Mouse (Mus musculus) macrophage (primary cell): Measurements from ENCODE around the gene Stn1. TPM values are rescaled to one million over a fixed set of nuclear protein-coding genes. Genes with fewer than 3 reads are reported as not detected.
"Not testable (repeated sequence)": the region's sequence is repeated elsewhere in the genome, so short reads cannot be mapped to it uniquely, and the experiment has no call there.

Experiments used
- H3K27ac ChIP-seq: fragments of 350-480 bp; formaldehyde crosslinking; 2 replicates; pipeline ENCODE4 v1.9.0; 2021
- H3K36me3 ChIP-seq: fragments of 350-480 bp; formaldehyde crosslinking; 2 replicates; pipeline ENCODE4 v1.9.0; 2021; ENCODE audit errors: inconsistent target
- H3K4me3 ChIP-seq: fragments of 350-480 bp; formaldehyde crosslinking; 2 replicates; pipeline ENCODE4 v1.9.0; 2021; ENCODE audit errors: inconsistent target
- H3K79me2 ChIP-seq: fragments of 350-480 bp; formaldehyde crosslinking; 2 replicates; pipeline ENCODE4 v1.9.0; 2021; ENCODE audit errors: inconsistent target
- WGBS: methylation state at CpG from one replicate; pipeline ENCODE4 v1.1.7; 2026; ENCODE audit warnings: inconsistent platforms; ENCODE audit not compliant: missing documents; 5-methylcytosine and 5-hydroxymethylcytosine counted together
- polyA plus RNA-seq: library from polyadenylated mRNA; stranded (reverse); fragments of 250-400 nt; gene quantifications from 3 replicates; pipeline ENCODE4 v1.2.4, GENCODE M21; 2018; ENCODE audit warnings: inconsistent platforms
- total RNA-seq, 78 experiments: library from RNA; depleted of rRNA; stranded (reverse); fragments of 250-400 nt; gene quantifications; 1 replicate in 9 of 78; 2 replicates in 24 of 78; 3 replicates in 43 of 78; 4 replicates in 2 of 78; pipeline ENCODE4 v1.2.4; 2018; ENCODE audit warnings: inconsistent platforms in 56 of 78

Gene Stn1
- 10 to 100 TPM in 25 of 26 experiments, 1 to 10 TPM in 1; 7.3 to 45.3 (median 21.4) TPM for total RNA-seq (2018; cell fraction: chromatin; rRNA removed)
- total RNA-seq (2018; cell fraction: cytosol; rRNA removed): 10 to 100 TPM in 25 of 26 experiments, 1 to 10 TPM in 1; 9.8 to 18.2 (median 15.1) TPM
- total RNA-seq (2018; cell fraction: nucleus; rRNA removed): 10 to 100 TPM in 24 of 26 experiments, 1 to 10 TPM in 2; 5.8 to 45.3 (median 18.7) TPM
- 11.7 to 18.7 TPM (median 18.2 TPM) in 3 replicates for polyA plus RNA-seq

GRCm38 (mm10) chr19:47537300-47537792, at the start of gene Stn1:
Gene Stn1, minus strand, starts transcription at chr19:47537507.
- H3K27ac ChIP-seq: peak within 1 kb of the TSS; percentile 82
- WGBS: 19% methylated on average over 10 of the region's 10 CpGs
- peak within 1 kb of the TSS; percentile 52 for H3K4me3 ChIP-seq
- no peaks in the 10 kb centered on the region for H3K36me3 ChIP-seq
- no peaks in the 10 kb centered on the region for H3K79me2 ChIP-seq

DNA sequence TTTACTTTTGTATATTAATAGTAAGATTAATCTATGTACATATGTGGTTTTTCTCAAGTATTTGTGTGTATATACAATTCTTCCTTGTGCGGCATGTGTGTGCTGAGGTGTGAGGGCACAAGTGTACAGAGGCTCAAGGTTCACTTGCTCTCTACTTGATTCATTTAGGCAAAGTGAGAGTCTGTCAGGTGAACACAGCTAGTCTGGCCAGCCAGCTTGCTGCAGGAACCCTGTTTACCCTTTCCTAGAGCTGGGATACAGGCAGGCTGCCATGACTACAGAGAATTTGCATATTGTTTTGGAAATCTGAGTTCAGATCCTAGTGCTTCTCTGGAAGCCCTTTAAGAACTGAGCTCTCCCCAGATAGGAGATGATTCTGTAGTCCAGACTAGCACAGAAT, 49.7 kb upstream of the Stn1 start:
- 93% methylated on average over 1 of the region's 1 CpGs for WGBS
- Histone ChIP-seq H3K27ac (no peak overlapping the region), H3K79me2 (peaks cover 83% of the 10 kb centered on the region), H3K36me3 (no peaks in the 10 kb centered on the region), H3K4me3 (no peak overlapping the region)

GRCm38 (mm10) chr19:47585772-47586171, 48.5 kb upstream of the Stn1 start:
- no peak overlapping the region for H3K4me3 ChIP-seq
- no peak overlapping the region for H3K27ac ChIP-seq

GRCm38 (mm10) chr19:47579788-47580631, 42.7 kb upstream of the Stn1 start:
- H3K4me3 ChIP-seq: peak overlapping the region; percentile 75
- no peaks in the 10 kb centered on the region for H3K36me3 ChIP-seq
- H3K27ac ChIP-seq: peak overlapping the region; percentile 63
- under 1% methylated on average over 73 of the region's 96 CpGs for WGBS
- H3K79me2 ChIP-seq: peaks cover 51% of the 10 kb centered on the region

More at GRCm38 (mm10) chr19:47585772-47586171, 48.5 kb upstream of the Stn1 start:
- H3K36me3 ChIP-seq: no peaks in the 10 kb centered on the region
- WGBS: 90% methylated on average over 1 of the region's 1 CpGs
- peaks cover 96% of the 10 kb centered on the region for H3K79me2 ChIP-seq

DNA sequence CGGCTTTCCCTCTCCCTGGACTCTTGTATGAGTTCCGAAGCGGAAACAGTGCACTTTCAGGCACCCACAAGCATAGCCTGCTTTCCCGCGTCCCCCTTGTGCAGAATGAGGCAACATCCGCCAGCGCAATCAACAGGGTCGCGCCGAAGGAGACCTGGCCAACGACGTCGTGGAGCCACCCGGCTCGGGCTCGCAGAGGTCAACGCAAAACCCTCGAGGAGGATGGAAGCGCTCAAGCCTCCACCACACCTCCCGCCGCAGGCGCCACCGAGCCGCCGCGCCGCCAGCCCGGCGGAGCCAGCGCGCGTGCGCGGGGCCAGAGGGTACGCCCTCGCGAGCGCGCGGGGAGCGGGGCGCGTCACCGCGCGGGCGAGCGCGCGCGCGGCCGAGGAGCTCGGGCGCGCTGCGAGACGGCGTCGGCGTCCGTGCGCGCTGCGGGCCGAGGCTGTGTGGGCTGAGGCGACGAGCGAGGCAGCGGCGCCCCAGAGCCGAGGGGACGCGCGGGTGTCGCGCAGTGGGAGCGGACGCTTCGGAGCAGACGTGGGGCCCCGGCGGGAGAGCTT, 42.0 kb upstream of the Stn1 start, which contains the start of gene Slk:
Slk (plus strand) TSS at position 454 of the 563 bp plus-strand sequence.
- H3K79me2 ChIP-seq: peaks cover 44% of the 10 kb centered on the region
- WGBS: under 1% methylated on average over 69 of the region's 83 CpGs
- H3K4me3 ChIP-seq: peak within 1 kb of the TSS; percentile 75
- no peaks in the 10 kb centered on the region for H3K36me3 ChIP-seq
- H3K27ac ChIP-seq: peak within 1 kb of the TSS; percentile 63

GRCm38 (mm10) chr19:47578581-47579224, 41.4 kb upstream of the Stn1 start:
- Histone ChIP-seq H3K27ac (peak overlapping the region; percentile 60), H3K79me2 (peaks cover 38% of the 10 kb centered on the region), H3K4me3 (peak overlapping the region; percentile 34), H3K36me3 (no peaks in the 10 kb centered on the region)
- 45% methylated on average over 13 of the region's 13 CpGs for WGBS

GRCm38 (mm10) chr19:47573718-47574117, 36.4 kb upstream of the Stn1 start:
- no peaks in the 10 kb centered on the region for H3K79me2 ChIP-seq
- H3K27ac ChIP-seq: no peak overlapping the region
- no peaks in the 10 kb centered on the region for H3K36me3 ChIP-seq
- WGBS: 87% methylated on average over 3 of the region's 3 CpGs
- H3K4me3 ChIP-seq: no peak overlapping the region

GRCm38 (mm10) chr19:47571981-47572380, 34.7 kb upstream of the Stn1 start:
- WGBS: 75% methylated on average over 4 of the region's 4 CpGs
- H3K79me2 ChIP-seq, H3K4me3 ChIP-seq, H3K36me3 ChIP-seq, H3K27ac ChIP-seq: not testable (repeated sequence)

- no peak overlapping the region for H3K4me3 ChIP-seq
- no peak overlapping the region for H3K27ac ChIP-seq
- no peaks in the 10 kb centered on the region for H3K36me3 ChIP-seq
- H3K79me2 ChIP-seq: no peaks in the 10 kb centered on the region
- WGBS: 64% methylated on average over 5 of the region's 5 CpGs
Observed at GRCm38 (mm10) chr19:47570042-47570441, 32.7 kb upstream of the Stn1 start.

DNA sequence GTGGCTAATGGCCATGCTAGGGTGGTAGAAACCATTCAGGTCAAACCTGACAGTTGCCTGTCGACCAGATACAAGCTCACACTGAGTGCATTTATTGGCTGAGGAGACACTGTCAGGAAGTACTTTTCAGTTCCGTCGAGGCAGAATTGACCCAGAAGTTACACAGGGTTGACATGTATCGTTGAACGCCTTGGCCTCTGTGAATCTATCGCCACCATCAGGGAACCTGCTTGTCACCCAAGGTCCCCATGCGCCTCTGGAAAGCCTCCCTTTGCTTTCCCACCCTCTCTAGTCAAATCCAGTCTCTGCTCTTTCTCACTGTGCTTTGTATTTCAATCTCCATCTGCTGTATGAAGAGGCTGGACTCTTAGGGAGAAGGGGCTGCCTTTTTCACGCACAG, 28.7 kb upstream of the Stn1 start:
- H3K27ac ChIP-seq: no peak overlapping the region
- WGBS: 94% methylated on average over 8 of the region's 8 CpGs
- H3K4me3 ChIP-seq: no peak overlapping the region

DNA sequence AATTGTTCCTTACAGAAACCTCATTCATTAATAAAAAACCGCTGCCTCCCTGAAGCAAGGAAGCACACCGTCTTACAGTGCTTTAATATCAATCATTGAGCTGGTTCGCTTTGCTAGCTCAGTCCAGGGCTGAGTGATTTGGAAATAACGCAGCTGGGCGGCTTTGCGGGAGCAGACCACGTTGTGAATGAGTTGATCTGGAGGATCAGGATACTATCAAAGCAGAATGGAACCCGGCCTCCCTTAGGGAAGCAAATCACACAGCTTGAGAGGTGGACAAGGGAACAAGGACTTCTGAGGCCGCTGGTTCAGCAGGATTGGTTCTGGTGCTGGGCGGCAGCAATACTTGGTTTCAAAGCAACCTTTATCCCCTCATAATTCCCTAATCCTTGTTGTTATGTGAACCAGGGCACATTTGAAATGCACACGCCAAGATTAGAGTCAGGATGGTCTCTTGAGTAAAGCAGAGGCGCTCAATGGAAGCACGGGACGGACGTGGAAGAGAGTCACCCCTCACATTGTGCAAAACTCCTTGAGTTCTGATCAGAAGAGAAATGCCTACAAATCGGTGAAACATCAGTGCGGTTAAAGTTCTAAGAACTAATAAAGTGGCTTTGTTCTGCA, 27.8 kb upstream of the Stn1 start:
- H3K79me2 ChIP-seq: no peaks in the 10 kb centered on the region
- 95% methylated on average over 17 of the region's 17 CpGs for WGBS
- H3K4me3 ChIP-seq: no peak overlapping the region
- no peak overlapping the region for H3K27ac ChIP-seq
- no peaks in the 10 kb centered on the region for H3K36me3 ChIP-seq

More for the DNA sequence above, 28.7 kb upstream of the Stn1 start:
- no peaks in the 10 kb centered on the region for H3K79me2 ChIP-seq
- no peaks in the 10 kb centered on the region for H3K36me3 ChIP-seq

- WGBS: 90% methylated on average over 9 of the region's 13 CpGs
- H3K36me3 ChIP-seq: no peaks in the 10 kb centered on the region
Observed at GRCm38 (mm10) chr19:47563715-47564114, 26.4 kb upstream of the Stn1 start.

GRCm38 (mm10) chr19:47561996-47562441, 24.7 kb upstream of the Stn1 start:
- no peaks in the 10 kb centered on the region for H3K36me3 ChIP-seq
- WGBS: 24% methylated on average over 5 of the region's 5 CpGs
- peak overlapping the region; percentile 48 for H3K27ac ChIP-seq
- H3K4me3 ChIP-seq: no peak overlapping the region
- no peaks in the 10 kb centered on the region for H3K79me2 ChIP-seq

More at GRCm38 (mm10) chr19:47563715-47564114, 26.4 kb upstream of the Stn1 start:
- H3K79me2 ChIP-seq: no peaks in the 10 kb centered on the region
- no peak overlapping the region for H3K4me3 ChIP-seq
- no peak overlapping the region for H3K27ac ChIP-seq
